Mouse (Mus musculus) cortical plate, adult 2 months (tissue): Measurements from ENCODE around the gene Gpr75.

Experiments used
- CTCF ChIP-seq: fragments of 200-500 bp; IDR thresholded peaks from 2 replicates; pipeline ENCODE4 v1.5.1; 2011; ENCODE audit warnings: mild to moderate bottlenecking, control low read depth, low read length; ENCODE audit not compliant: insufficient read depth; ENCODE audit errors: extremely low read depth
- POLR2A ChIP-seq: fragments of 200-500 bp; IDR thresholded peaks from 2 replicates; pipeline ENCODE4 v1.6.1; 2011; ENCODE audit warnings: mild to moderate bottlenecking, low read length, control low read depth; ENCODE audit not compliant: insufficient read depth; ENCODE audit errors: extremely low read depth

DNA sequence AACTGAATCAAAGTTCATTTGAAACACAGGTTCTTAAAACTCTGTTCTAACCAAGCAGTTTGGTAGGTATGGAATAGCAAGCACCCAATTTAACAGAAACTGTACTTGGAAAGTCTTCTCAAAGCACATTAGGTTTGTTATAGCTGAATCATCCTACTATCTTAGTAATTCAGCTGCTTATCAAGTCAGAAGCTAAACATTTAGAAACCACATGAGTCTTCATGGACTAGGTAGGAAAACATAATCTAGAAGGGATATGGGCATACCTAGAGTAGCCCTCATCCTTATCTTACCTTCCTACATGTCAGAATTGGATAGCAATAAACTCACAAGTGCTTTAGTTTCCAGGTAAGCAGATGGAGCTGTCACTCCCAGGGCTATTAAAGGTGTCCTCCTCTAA is 42.9 kb downstream of the Gpr75 start:
- TF ChIP-seq CTCF: no peak
- no peak for TF ChIP-seq POLR2A
